Mouse (Mus musculus): ENCODE measurements around the gene Mon2. TPM values are rescaled to one million over a fixed set of nuclear protein-coding genes. Genes with fewer than 3 reads are reported as not detected.
"Not testable (repeated sequence)": the region's sequence is repeated elsewhere in the genome, so short reads cannot be mapped to it uniquely, and the experiment has no call there.

The Mon2 gene
- total RNA-seq, 2 experiments from 2014 or later = 90.3 to 101 TPM

- no peak for DNase-seq (ENCODE audit: extremely low spot score in 1 of 2, low spot score in 1 of 2)
Observed at GRCm38 (mm10) chr10:122970188-122970587, 106.1 kb downstream of the Mon2 start.

DNA sequence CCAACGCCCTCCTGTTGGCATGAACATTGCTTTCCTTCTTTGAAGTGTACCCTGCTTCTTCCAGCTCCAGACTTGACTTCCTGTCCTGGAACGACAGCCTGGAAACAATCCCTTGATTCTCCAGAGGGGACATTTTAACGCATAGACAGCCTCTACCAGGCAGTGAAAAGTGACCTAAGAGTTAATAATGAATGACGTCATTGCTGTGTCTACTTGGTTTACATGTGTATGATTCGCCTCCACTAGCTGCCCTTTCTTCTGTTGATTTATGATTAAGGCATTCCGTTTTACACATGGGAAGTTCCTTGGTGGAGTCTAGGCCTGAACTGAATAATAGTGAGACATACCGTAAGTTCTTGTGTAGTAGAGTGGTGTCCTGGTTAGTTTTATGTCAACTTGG is 109.9 kb downstream of the Mon2 start:
- no peak for DNase-seq (ENCODE audit: extremely low spot score in 1 of 2, low spot score in 1 of 2)

DNA sequence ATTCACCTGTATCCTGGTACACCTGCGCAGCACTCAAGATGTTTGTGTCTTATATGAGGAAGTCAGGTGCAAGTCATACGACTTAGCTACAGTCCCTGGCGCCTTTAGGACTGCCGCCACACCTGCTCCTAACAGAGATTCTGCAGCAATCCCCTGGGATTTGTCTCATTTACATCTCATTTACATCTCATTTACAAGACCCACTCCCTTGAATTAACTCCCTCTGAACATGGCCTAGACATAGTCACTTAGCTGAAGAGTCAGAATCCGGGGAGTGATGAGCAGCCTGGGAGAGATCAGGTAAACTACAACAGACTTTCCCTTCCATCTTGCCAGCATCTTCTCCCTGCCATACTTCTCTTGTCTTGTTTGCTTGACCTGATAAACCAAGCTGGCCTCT is 110.7 kb downstream of the Mon2 start:
- DNase-seq (ENCODE audit: extremely low spot score in 1 of 2, low spot score in 1 of 2) = not testable (repeated sequence)

DNA sequence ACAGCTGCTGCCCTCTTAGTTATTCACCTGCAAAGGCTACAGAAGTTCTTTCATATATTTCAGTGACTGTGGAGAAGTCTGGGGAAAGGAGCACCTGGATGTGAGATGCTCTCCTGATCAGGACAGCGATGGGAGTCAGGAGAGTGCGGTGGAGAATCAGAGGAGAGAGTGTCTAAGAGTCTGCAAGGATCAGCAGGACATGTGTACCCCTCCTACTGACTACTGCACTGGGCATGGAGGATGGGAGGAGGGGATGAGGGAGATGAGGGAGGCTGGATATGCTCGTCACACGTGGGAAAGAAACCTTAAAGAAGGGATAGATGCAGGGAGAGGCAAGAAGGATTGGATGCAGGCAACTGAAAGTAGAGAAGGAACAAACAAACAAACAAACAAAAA is 112.1 kb downstream of the Mon2 start:
- DNase-seq (ENCODE audit: extremely low spot score in 1 of 2, low spot score in 1 of 2) = no peak

DNA sequence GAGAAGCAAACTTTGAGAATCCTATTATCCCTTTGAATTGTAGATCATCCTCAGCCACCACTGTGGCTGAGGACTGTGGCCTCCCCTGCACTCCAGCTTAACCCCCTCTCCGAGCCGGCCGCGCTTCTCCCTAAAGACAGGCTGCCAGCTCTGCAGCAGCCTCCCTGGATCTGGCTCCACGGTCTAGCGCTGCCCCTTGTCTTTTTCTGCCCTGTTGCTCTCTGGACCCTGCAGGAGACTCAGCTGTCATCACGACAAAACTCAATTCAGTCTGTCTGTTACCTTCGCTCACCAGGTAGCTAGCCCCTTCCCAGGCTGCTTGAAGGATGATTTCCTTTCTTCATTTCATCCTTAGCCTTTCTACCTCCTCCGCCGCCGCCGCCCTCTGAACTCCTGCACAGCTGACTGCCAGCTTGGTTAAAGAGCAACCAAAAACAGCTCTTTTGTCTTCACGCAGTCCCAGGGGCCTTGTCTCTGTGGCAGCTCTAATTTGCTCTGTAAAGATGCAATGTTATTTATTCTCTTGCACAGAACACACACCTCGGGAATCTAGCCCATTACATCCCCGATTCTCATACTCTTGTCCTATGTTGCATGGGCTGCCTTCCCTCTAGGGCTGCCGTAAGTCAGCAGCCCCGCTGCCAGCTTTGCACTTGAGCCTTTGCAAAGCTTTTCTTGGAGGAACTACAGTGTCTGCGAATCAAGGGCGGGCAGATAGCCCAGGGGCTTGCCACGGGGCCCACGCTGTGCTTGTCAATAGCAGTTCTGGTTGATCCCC is 112.7 kb downstream of the Mon2 start:
- DNase-seq (ENCODE audit: extremely low spot score in 1 of 2, low spot score in 1 of 2) = no peak

GRCm38 (mm10) chr10:122962651-122963050 is 113.7 kb downstream of the Mon2 start:
- DNase-seq (ENCODE audit: extremely low spot score in 1 of 2, low spot score in 1 of 2) = no peak

GRCm38 (mm10) chr10:122961494-122961893 is 114.8 kb downstream of the Mon2 start:
- no peak for DNase-seq (ENCODE audit: extremely low spot score in 1 of 2, low spot score in 1 of 2)

DNA sequence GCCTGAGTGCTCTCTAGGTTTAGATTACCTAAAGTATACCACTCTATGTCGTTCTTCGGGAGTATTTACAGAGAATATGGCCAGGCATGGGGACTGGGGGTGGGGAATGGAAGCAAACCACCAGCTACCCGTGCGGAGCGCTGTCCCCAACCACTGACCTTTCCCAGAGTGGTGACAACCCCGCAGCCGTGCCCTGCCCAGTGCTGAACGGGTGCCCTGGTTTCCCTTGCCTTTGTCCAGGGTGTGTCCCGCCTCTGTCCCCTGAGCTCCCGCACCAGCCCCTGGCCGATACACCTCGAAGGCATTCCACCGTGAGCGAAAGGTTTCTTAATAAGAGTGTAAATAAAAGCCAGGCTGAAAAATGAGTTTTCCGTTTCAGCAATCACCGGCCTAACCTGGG is 115.6 kb downstream of the Mon2 start:
- no peak for DNase-seq (ENCODE audit: extremely low spot score in 1 of 2, low spot score in 1 of 2)

GRCm38 (mm10) chr10:122960216-122960615 is 116.1 kb downstream of the Mon2 start:
- no peak for DNase-seq (ENCODE audit: extremely low spot score in 1 of 2, low spot score in 1 of 2)

- DNase-seq (ENCODE audit: extremely low spot score in 1 of 2, low spot score in 1 of 2) = no peak
Observed at GRCm38 (mm10) chr10:122958699-122959098, 117.6 kb downstream of the Mon2 start.

DNA sequence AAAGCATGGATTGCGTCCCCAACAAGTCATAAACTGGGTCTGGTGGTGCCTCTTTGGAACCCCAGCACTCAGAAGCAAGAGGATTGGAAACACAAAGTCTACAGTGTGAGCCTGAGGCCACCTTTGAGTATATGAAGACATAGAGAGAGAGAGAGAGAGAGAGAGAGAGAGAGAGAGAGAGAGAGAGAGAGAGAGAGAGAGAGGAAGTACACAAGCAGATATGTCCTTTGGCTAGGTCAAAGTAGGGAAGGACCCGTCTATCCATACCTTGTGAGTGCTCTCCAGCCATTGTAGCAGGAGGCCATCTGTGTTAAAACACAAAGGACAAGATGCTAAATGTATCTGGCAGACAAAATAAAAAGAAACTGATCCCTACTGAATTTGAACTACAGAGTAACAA is 118.4 kb downstream of the Mon2 start:
- DNase-seq (ENCODE audit: extremely low spot score in 1 of 2, low spot score in 1 of 2) = no peak

- no peak for DNase-seq (ENCODE audit: extremely low spot score in 1 of 2, low spot score in 1 of 2)
Observed at GRCm38 (mm10) chr10:122953576-122953975, 122.7 kb downstream of the Mon2 start.

GRCm38 (mm10) chr10:122950966-122951365 is 125.3 kb downstream of the Mon2 start:
- DNase-seq (ENCODE audit: extremely low spot score in 1 of 2, low spot score in 1 of 2) = no peak

- no peak for DNase-seq (ENCODE audit: extremely low spot score in 1 of 2, low spot score in 1 of 2)
Observed at GRCm38 (mm10) chr10:122944888-122945287, 131.4 kb downstream of the Mon2 start.

- no peak for DNase-seq (ENCODE audit: extremely low spot score in 1 of 2, low spot score in 1 of 2)
Observed at GRCm38 (mm10) chr10:122943824-122944223, 132.5 kb downstream of the Mon2 start.

GRCm38 (mm10) chr10:122942771-122943170 is 133.5 kb downstream of the Mon2 start:
- no peak for DNase-seq (ENCODE audit: extremely low spot score in 1 of 2, low spot score in 1 of 2)

Small RNAs within 50 kb of the gene (microRNA-seq; reads per million reads assigned to microRNA genes)
- 49,863 to 57,734 reads per million in 2 experiments for gene Mirlet7i

Other genes with a start within 250 kb of the Mon2 start
- 10 to 100 TPM; 90.2 to 97.7 TPM for gene Usp15, start 120.5 kb upstream of the Mon2 start, total RNA-seq (2021)
- 10 to 100 TPM; 47.4 to 51.3 TPM for gene Fam19a2, start 187.5 kb upstream of the Mon2 start, total RNA-seq (2021)